Mouse (Mus musculus): ENCODE measurements around the gene Sgms1. TPM values are rescaled to one million over a fixed set of nuclear protein-coding genes. Genes with fewer than 3 reads are reported as not detected.
"Not testable (repeated sequence)": the region's sequence is repeated elsewhere in the genome, so short reads cannot be mapped to it uniquely, and the experiment has no call there.

Gene Sgms1
- polyA plus RNA-seq, 1 experiment from 2014 or later, result 13.8 TPM

GRCm38 (mm10) chr19:32319531-32320365, 69.8 kb downstream of the Sgms1 start:
- Histone ChIP-seq H3K36me3 (ENCODE audit: control insufficient read depth, insufficient read depth, low read length) (no peaks in the 10 kb centered on the region), H3K4me2 (ENCODE audit: low read length) (no peak overlapping the region), H3K27ac (replicated peaks; ENCODE audit: low read depth, low read length) (no peak overlapping the region), H3K27me3 (ENCODE audit: control insufficient read depth, insufficient read depth, low read length) (no peaks in the 10 kb centered on the region), H3K4me1 (ENCODE audit: control insufficient read depth, insufficient read depth, low read length) (0 out of 2 replicates have a peak, but pooled peaks cover 5% of the 10 kb centered on the region), H3K4me3 (replicated peaks; ENCODE audit: low read depth, low read length) (no peak overlapping the region), H3K9me3 (ENCODE audit: control insufficient read depth, low read length) (no peaks in the 10 kb centered on the region), H3K9ac (replicated peaks; ENCODE audit: low read length) (no peak overlapping the region)
- ATAC-seq (ENCODE audit: low FRiP score, low TSS enrichment) (no peak), DNase-seq (no peak)
- WGBS, result 84% methylated on average over 12 of the region's 12 CpGs

DNA sequence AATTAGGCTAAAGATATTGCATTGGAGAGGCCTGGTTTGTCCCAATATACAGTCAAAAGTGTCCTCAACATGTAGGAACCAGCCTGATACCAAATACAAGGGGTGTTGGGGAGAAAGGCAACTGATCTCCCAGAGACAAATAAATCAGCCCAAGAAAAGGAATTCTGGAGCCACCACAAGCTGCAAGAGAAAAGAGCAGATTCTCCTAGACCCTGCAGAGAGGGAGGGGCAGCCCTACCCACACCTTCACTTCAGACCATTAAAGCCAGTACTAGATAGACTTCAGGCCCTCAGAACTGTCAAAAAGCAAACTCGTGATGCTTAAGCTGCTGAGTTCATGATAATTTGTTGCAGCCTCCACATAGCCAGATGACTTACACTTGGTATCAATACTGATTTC, 70.5 kb downstream of the Sgms1 start:
- Histone ChIP-seq H3K4me1 (ENCODE audit: control insufficient read depth, insufficient read depth, low read length) (0 out of 2 replicates have a peak, but pooled peaks cover 5% of the 10 kb centered on the region), H3K9ac (replicated peaks; ENCODE audit: low read length) (no peak overlapping the region), H3K36me3 (ENCODE audit: control insufficient read depth, insufficient read depth, low read length) (no peaks in the 10 kb centered on the region), H3K27me3 (ENCODE audit: control insufficient read depth, insufficient read depth, low read length) (no peaks in the 10 kb centered on the region), H3K4me3 (replicated peaks; ENCODE audit: low read depth, low read length) (no peak overlapping the region), H3K4me2 (ENCODE audit: low read length) (no peak overlapping the region), H3K27ac (replicated peaks; ENCODE audit: low read depth, low read length) (no peak overlapping the region), H3K9me3 (ENCODE audit: control insufficient read depth, low read length) (no peaks in the 10 kb centered on the region)
- ATAC-seq (ENCODE audit: low FRiP score, low TSS enrichment) (no peak), DNase-seq (no peak)
- 77% methylated on average over 1 of the region's 1 CpGs for WGBS

DNA sequence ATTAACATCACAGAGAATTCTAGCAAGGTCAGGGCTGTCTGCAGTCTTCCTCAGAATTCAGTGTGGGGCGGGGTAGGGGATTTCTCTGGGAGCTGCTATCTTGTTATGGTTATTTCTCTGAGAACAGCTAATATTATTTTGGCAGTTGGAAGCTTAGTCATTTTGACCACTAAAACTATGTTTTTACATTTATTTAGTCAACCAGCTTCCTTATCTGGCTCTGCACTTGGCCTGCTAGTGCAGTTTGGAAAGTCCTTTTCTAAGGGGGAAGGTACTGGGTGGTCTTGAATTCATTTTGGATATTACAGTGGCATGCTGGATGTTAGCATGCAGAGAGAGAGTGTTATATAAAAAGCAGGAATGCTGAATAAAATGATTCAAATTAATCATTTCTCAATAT, 72.2 kb downstream of the Sgms1 start:
- not testable (repeated sequence) for H3K4me1 ChIP-seq (ENCODE audit: control insufficient read depth, insufficient read depth, low read length); H3K27ac ChIP-seq (replicated peaks; ENCODE audit: low read depth, low read length); H3K9ac ChIP-seq (replicated peaks; ENCODE audit: low read length); H3K4me3 ChIP-seq (replicated peaks; ENCODE audit: low read depth, low read length); H3K36me3 ChIP-seq (ENCODE audit: control insufficient read depth, insufficient read depth, low read length); H3K27me3 ChIP-seq (ENCODE audit: control insufficient read depth, insufficient read depth, low read length); H3K4me2 ChIP-seq (ENCODE audit: low read length); H3K9me3 ChIP-seq (ENCODE audit: control insufficient read depth, low read length); ATAC-seq (ENCODE audit: low FRiP score, low TSS enrichment); DNase-seq
- 88% methylated on average over 1 of the region's 1 CpGs for WGBS

- no peak overlapping the region for H3K9ac ChIP-seq (replicated peaks; ENCODE audit: low read length)
- no peak overlapping the region for H3K4me2 ChIP-seq (ENCODE audit: low read length)
- no peak overlapping the region for H3K4me3 ChIP-seq (replicated peaks; ENCODE audit: low read depth, low read length)
- H3K36me3 ChIP-seq (ENCODE audit: control insufficient read depth, insufficient read depth, low read length), result no peaks in the 10 kb centered on the region
- H3K27me3 ChIP-seq (ENCODE audit: control insufficient read depth, insufficient read depth, low read length), result no peaks in the 10 kb centered on the region
- ATAC-seq (ENCODE audit: low FRiP score, low TSS enrichment) (no peak), DNase-seq (no peak)
- no peaks in the 10 kb centered on the region for H3K4me1 ChIP-seq (ENCODE audit: control insufficient read depth, insufficient read depth, low read length)
- 91% methylated on average over 4 of the region's 4 CpGs for WGBS
- no peaks in the 10 kb centered on the region for H3K9me3 ChIP-seq (ENCODE audit: control insufficient read depth, low read length)
- no peak overlapping the region for H3K27ac ChIP-seq (replicated peaks; ENCODE audit: low read depth, low read length)
Measured at GRCm38 (mm10) chr19:32313304-32313703, 76.2 kb downstream of the Sgms1 start.

DNA sequence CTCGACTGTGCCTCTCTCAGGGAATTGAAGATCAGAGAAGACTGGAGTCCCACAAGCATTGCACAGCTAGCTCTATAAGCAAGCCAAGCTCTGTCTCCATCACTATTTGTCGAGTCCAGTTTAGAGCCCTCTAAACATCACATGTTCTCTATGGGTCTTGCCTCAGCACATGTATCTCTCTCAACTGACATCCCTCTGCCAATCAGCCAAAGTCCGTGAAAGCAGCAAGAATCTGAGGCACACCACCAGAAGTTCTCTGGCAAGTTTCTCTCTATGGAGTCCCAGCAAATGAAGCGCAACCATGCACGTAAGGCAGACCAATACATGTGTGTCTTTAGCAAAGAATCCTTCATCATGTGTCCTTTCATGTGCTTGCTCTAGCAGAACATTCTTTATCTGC, 77.8 kb downstream of the Sgms1 start:
- ATAC-seq (ENCODE audit: low FRiP score, low TSS enrichment), result no peak
- Histone ChIP-seq H3K4me1 (ENCODE audit: control insufficient read depth, insufficient read depth, low read length) (no peaks in the 10 kb centered on the region), H3K27ac (replicated peaks; ENCODE audit: low read depth, low read length) (no peak overlapping the region)

DNA sequence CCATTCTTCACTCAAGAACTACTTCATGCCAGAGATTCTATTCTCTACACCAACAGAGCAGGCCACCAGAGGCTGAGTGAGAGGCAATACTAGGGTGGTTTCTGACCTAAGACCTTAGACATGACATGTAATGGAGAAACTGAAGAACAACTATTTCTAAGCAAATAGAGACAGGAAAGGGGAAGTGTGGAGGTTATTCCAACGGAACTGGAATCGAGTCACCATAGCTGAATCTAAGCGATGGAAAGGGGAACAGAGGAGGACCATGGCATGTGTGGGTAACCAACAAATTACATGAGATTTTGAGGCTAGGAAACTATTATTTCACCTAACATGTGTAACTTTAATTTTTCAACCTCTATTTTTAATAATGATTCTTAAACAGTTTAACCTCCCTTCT, 78.5 kb downstream of the Sgms1 start:
- WGBS, result 100% methylated on average over 3 of the region's 3 CpGs
- Histone ChIP-seq H3K36me3 (ENCODE audit: control insufficient read depth, insufficient read depth, low read length) (no peaks in the 10 kb centered on the region), H3K4me3 (replicated peaks; ENCODE audit: low read depth, low read length) (no peak overlapping the region), H3K4me1 (ENCODE audit: control insufficient read depth, insufficient read depth, low read length) (no peaks in the 10 kb centered on the region), H3K9ac (replicated peaks; ENCODE audit: low read length) (no peak overlapping the region), H3K27ac (replicated peaks; ENCODE audit: low read depth, low read length) (no peak overlapping the region), H3K9me3 (ENCODE audit: control insufficient read depth, low read length) (no peaks in the 10 kb centered on the region), H3K27me3 (ENCODE audit: control insufficient read depth, insufficient read depth, low read length) (no peaks in the 10 kb centered on the region), H3K4me2 (ENCODE audit: low read length) (no peak overlapping the region)
- DNase-seq (no peak), ATAC-seq (ENCODE audit: low FRiP score, low TSS enrichment) (no peak)

More for the DNA sequence above, 77.8 kb downstream of the Sgms1 start:
- no peaks in the 10 kb centered on the region for H3K9me3 ChIP-seq (ENCODE audit: control insufficient read depth, low read length)
- no peak overlapping the region for H3K4me3 ChIP-seq (replicated peaks; ENCODE audit: low read depth, low read length)
- no peak for DNase-seq
- no peaks in the 10 kb centered on the region for H3K27me3 ChIP-seq (ENCODE audit: control insufficient read depth, insufficient read depth, low read length)
- 95% methylated on average over 5 of the region's 5 CpGs for WGBS
- no peak overlapping the region for H3K4me2 ChIP-seq (ENCODE audit: low read length)
- H3K9ac ChIP-seq (replicated peaks; ENCODE audit: low read length), result no peak overlapping the region
- no peaks in the 10 kb centered on the region for H3K36me3 ChIP-seq (ENCODE audit: control insufficient read depth, insufficient read depth, low read length)

GRCm38 (mm10) chr19:32310483-32310882, 79.0 kb downstream of the Sgms1 start:
- no peaks in the 10 kb centered on the region for H3K9me3 ChIP-seq (ENCODE audit: control insufficient read depth, low read length)
- no peak overlapping the region for H3K4me2 ChIP-seq (ENCODE audit: low read length)
- no peaks in the 10 kb centered on the region for H3K36me3 ChIP-seq (ENCODE audit: control insufficient read depth, insufficient read depth, low read length)
- no peak for ATAC-seq (ENCODE audit: low FRiP score, low TSS enrichment)
- no peak overlapping the region for H3K9ac ChIP-seq (replicated peaks; ENCODE audit: low read length)
- no peak for DNase-seq
- no peak overlapping the region for H3K4me3 ChIP-seq (replicated peaks; ENCODE audit: low read depth, low read length)
- H3K27me3 ChIP-seq (ENCODE audit: control insufficient read depth, insufficient read depth, low read length), result no peaks in the 10 kb centered on the region
- H3K27ac ChIP-seq (replicated peaks; ENCODE audit: low read depth, low read length), result no peak overlapping the region
- H3K4me1 ChIP-seq (ENCODE audit: control insufficient read depth, insufficient read depth, low read length), result no peaks in the 10 kb centered on the region
- WGBS, result 96% methylated on average over 5 of the region's 5 CpGs

- H3K9ac ChIP-seq (replicated peaks; ENCODE audit: low read length), result no peak overlapping the region
- DNase-seq, result no peak
- H3K27ac ChIP-seq (replicated peaks; ENCODE audit: low read depth, low read length), result no peak overlapping the region
- H3K4me1 ChIP-seq (ENCODE audit: control insufficient read depth, insufficient read depth, low read length), result no peaks in the 10 kb centered on the region
- H3K27me3 ChIP-seq (ENCODE audit: control insufficient read depth, insufficient read depth, low read length), result no peaks in the 10 kb centered on the region
- H3K4me2 ChIP-seq (ENCODE audit: low read length), result no peak overlapping the region
- WGBS, result 91% methylated on average over 3 of the region's 3 CpGs
- H3K4me3 ChIP-seq (replicated peaks; ENCODE audit: low read depth, low read length), result no peak overlapping the region
- H3K36me3 ChIP-seq (ENCODE audit: control insufficient read depth, insufficient read depth, low read length), result no peaks in the 10 kb centered on the region
- no peak for ATAC-seq (ENCODE audit: low FRiP score, low TSS enrichment)
- no peaks in the 10 kb centered on the region for H3K9me3 ChIP-seq (ENCODE audit: control insufficient read depth, low read length)
Measured at GRCm38 (mm10) chr19:32309346-32309745, 80.2 kb downstream of the Sgms1 start.

DNA sequence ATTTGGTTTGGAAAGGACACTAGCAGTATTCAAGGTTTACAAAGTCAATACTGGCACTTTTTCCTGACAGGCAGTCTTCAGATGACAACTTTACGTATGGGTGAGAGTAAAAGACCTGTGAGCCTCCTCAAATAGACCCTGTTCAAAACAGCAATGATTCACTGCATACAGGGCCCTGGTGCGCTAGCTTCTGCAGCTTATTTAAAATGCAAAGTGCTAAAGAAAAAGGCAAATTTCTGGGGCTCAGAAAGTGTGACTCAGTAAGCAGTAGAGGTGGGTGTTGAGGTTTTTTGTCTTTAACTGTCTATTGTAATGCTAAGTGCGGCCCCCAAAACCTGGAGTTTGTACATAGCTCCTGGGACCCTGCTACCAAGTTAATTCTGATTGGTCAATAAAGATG, 81.2 kb downstream of the Sgms1 start:
- no peak overlapping the region for H3K27ac ChIP-seq (replicated peaks; ENCODE audit: low read depth, low read length)
- no peaks in the 10 kb centered on the region for H3K27me3 ChIP-seq (ENCODE audit: control insufficient read depth, insufficient read depth, low read length)
- H3K4me1 ChIP-seq (ENCODE audit: control insufficient read depth, insufficient read depth, low read length), result no peaks in the 10 kb centered on the region
- no peaks in the 10 kb centered on the region for H3K9me3 ChIP-seq (ENCODE audit: control insufficient read depth, low read length)
- no peak overlapping the region for H3K9ac ChIP-seq (replicated peaks; ENCODE audit: low read length)
- DNase-seq, result no peak
- no peak for ATAC-seq (ENCODE audit: low FRiP score, low TSS enrichment)
- H3K36me3 ChIP-seq (ENCODE audit: control insufficient read depth, insufficient read depth, low read length), result no peaks in the 10 kb centered on the region
- H3K4me2 ChIP-seq (ENCODE audit: low read length), result no peak overlapping the region
- no peak overlapping the region for H3K4me3 ChIP-seq (replicated peaks; ENCODE audit: low read depth, low read length)
- 81% methylated on average over 3 of the region's 3 CpGs for WGBS

Data from midbrain, embryonic 14.5 days (tissue).